Mouse (Mus musculus): ENCODE measurements around the gene Rtp4.

Rtp4 gene

GRCm38 (mm10) chr16:23592501-23592900 lies 72.4 kb downstream of the Rtp4 start:
- no peak for DNase-seq

DNA sequence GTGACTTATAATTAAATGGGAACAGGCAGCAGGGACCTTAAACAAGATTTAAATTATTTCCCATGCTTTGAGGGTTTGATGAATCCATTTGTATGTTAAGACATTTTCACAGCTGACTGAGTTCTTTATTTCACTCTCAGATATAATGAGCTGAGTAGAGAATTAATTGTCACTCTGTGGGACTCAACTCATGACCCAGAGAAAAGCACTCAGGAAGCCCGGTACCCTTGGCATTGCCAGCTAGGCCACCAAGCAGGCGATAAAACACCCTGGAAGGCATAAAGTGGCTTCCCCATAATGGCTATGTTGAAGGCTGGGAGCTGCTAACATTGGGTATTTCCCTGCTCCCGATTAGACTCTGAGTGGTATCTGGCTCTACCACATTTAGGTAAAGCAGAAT lies 76.6 kb downstream of the Rtp4 start:
- DNase-seq = no peak

- no peak for DNase-seq
Measured at GRCm38 (mm10) chr16:23597968-23598367, 77.9 kb downstream of the Rtp4 start.

DNA sequence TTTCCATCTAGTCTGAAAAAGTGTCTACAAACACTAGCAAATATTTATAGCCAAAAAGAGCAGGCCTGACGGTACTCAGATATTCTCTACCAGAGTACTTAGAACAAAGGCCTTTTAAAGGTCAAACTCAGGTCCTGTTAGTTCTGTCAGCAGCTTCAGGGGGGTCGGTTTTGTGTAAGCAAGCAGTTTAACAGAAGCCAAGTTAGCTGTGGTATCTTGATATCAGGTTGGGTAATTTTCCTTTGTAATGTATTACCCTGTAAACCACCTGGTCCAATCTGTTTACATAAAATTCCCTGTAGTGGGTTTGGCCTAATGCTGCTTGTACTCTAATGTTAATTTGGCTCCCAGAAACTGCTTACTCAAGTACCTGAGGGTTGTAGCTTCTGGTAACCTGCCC lies 86.1 kb downstream of the Rtp4 start:
- no peak for DNase-seq

DNA sequence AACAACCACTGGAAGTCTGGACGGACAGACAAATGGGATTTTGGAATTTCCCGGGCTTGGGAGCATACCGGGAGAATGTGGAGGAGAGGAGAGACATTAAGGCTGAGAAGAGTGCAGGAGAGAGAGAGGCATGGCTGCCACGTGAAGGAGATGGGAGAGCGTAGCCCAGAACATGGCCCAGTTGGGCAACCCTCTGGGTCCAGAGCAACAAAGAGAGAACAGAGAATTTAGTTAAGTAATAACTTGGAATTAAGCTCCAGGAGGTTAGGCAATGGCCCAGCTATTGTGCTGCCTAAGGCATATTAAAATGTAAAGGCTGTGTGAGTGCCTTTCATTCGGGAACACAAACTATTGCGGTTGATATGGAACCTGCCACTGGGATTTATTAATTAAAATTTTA lies 86.6 kb downstream of the Rtp4 start:
- no peak for DNase-seq

GRCm38 (mm10) chr16:23607911-23608410 lies 87.9 kb downstream of the Rtp4 start:
- no peak for DNase-seq

GRCm38 (mm10) chr16:23609748-23610185 lies 89.7 kb downstream of the Rtp4 start:
- DNase-seq = peak; percentile 26 to 29

- DNase-seq = no peak
Measured at GRCm38 (mm10) chr16:23624205-23624604, 104.1 kb downstream of the Rtp4 start.

DNA sequence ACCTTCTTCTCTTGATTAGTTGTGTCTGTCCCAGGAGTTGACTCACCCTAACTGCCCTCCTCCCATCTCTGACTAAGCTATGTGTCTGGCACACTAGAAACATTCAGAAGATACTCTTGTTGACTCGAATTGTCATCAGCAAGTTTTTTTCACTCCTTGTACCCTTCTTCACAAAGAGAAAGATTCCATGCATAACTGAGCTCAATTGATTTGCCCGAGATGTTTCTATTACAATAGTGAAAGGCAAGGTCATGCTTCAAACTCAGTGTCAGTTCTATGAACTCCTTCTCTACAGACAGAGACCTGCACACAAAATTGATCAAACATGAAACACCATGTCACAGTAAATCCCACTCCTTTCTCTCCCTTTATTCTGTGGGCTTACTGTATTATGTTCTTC lies 111.4 kb downstream of the Rtp4 start:
- no peak for DNase-seq

- DNase-seq = no peak
Measured at GRCm38 (mm10) chr16:23632681-23633080, 112.6 kb downstream of the Rtp4 start.

DNA sequence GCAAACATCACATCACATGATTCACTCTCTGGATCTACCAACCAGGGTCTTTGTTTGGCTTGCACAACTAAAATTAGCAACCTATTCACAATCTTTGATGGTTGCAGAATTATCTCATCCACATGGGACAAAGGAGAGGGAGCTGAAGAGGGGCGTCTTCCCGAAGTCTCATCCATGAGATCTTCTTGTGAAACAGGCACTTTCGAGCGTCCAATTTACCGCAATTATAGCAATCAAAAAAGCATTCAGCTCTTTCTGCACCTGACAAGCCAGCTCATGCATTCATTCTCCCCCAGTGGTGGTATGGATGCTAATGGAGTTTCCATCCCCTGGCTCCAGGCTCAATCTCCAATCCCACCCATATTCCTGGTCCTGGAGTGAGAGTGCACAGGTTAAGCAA lies 132.9 kb downstream of the Rtp4 start:
- DNase-seq = no peak

- no peak for DNase-seq
Measured at GRCm38 (mm10) chr16:23653479-23653878, 133.4 kb downstream of the Rtp4 start.

- no peak for DNase-seq
Measured at GRCm38 (mm10) chr16:23659597-23660531, 139.8 kb downstream of the Rtp4 start.
